Mouse (Mus musculus) neutrophil, adult 83 days (primary cell): ENCODE results near the gene Bex4. TPM values are rescaled to one million over a fixed set of nuclear protein-coding genes. Genes with fewer than 3 reads are reported as not detected.

Experiments used
- total RNA-seq, 2 experiments: library from RNA; stranded (reverse); gene quantifications; one replicate each; pipeline ENCODE4 v1.2.4; 2023

Gene Bex4
- 1 to 10 TPM; 1.1 to 3.6 TPM for total RNA-seq

GRCm38 (mm10) chrX:136138827-136139639, at the start of gene Bex4:
Bex4 (plus strand) TSS chrX:136138996.

GRCm38 (mm10) chrX:136172118-136172551, 33.3 kb downstream of the Bex4 start, which contains the start of gene Tceal8:
Tceal8 (minus strand) TSS chrX:136172342.

Other genes starting within 250 kb of the Bex4 start
- not detected for gene Arxes2, start 145.2 kb upstream of the Bex4 start, total RNA-seq
- not detected for gene Arxes1, start 105.6 kb upstream of the Bex4 start, total RNA-seq
- not detected for gene Bex2, start 70.8 kb upstream of the Bex4 start, total RNA-seq
- not detected for gene Nxf3, start 53.7 kb upstream of the Bex4 start, total RNA-seq
- gene Tceal8, start 33.3 kb downstream of the Bex4 start, total RNA-seq = 10 to 100 TPM in 1 of 2 experiments, 1 to 10 TPM in 1; 7.8 to 11.6 TPM
- not detected for gene Tceal5, start 64.9 kb downstream of the Bex4 start, total RNA-seq
- gene Tceal7, start 75.8 kb downstream of the Bex4 start, total RNA-seq = not detected
- under 1 TPM in 1 of 2 experiments, not detected in 1; 0.57 TPM for gene Bex1, start 76.5 kb downstream of the Bex4 start, total RNA-seq
- gene Tceal9, start 106.1 kb downstream of the Bex4 start, total RNA-seq = 10 to 100 TPM; 27.2 to 30.7 TPM
- gene Bex3, start 131.3 kb downstream of the Bex4 start, total RNA-seq = 10 to 100 TPM; 32.4 to 43.3 TPM